Mouse (Mus musculus) heart, adult 2 months (tissue): ENCODE measurements around the gene Tmem181a.
"Not testable (repeated sequence)": the region's sequence is repeated elsewhere in the genome, so short reads cannot be mapped to it uniquely, and the experiment has no call there.

Source experiments
- CTCF ChIP-seq: fragments of 200-600 bp; IDR thresholded peaks from 2 replicates; pipeline ENCODE4 v1.8.1; 2022; ENCODE audit warnings: antibody characterized with exemption, mild to moderate bottlenecking, moderate library complexity
- EP300 ChIP-seq: fragments of 200-500 bp; IDR thresholded peaks from 2 replicates; pipeline ENCODE4 v1.6.1; 2011; ENCODE audit warnings: low read depth, low read length, control low read depth; ENCODE audit not compliant: insufficient read depth
- POLR2A ChIP-seq: fragments of 200-500 bp; IDR thresholded peaks from 2 replicates; pipeline ENCODE4 v1.6.1; 2011; ENCODE audit warnings: mild to moderate bottlenecking, low read depth, low read length, control low read depth; ENCODE audit not compliant: insufficient read depth

GRCm38 (mm10) chr17:6297060-6297795 is 40.6 kb downstream of the Tmem181a start:
- TF ChIP-seq CTCF, POLR2A, EP300: not testable (repeated sequence)
